Mouse (Mus musculus) hindlimb bud, embryonic 11.5 days (tissue): ENCODE measurements around the gene Gnl2.
A peak's percentile ranks its signal among the peaks of the same experiment; 100 is the strongest.

ENCODE experiments used
- DNase-seq: peaks from one replicate; pipeline ENCODE4 v3.0.0-alpha.2; 2012; ENCODE audit warnings: low read depth, low spot score; ENCODE audit errors: extremely low spot score

Gene Gnl2

GRCm38 (mm10) chr4:124999548-124999947 is 16.8 kb upstream of the Gnl2 start:
- DNase-seq, result no peak

- no peak for DNase-seq
Observed at GRCm38 (mm10) chr4:125002978-125003377, 13.4 kb upstream of the Gnl2 start.

GRCm38 (mm10) chr4:125004886-125005285 is 11.5 kb upstream of the Gnl2 start:
- DNase-seq, result no peak

GRCm38 (mm10) chr4:125007460-125007859 is 8.9 kb upstream of the Gnl2 start:
- no peak for DNase-seq

- DNase-seq, result no peak
Observed at GRCm38 (mm10) chr4:125008220-125008619, 8.2 kb upstream of the Gnl2 start.

- DNase-seq, result no peak
Observed at GRCm38 (mm10) chr4:125008712-125009111, 7.7 kb upstream of the Gnl2 start.

GRCm38 (mm10) chr4:125017431-125017830 is 1.0 kb downstream of the Gnl2 start:
- DNase-seq, result no peak

- no peak for DNase-seq
Observed at GRCm38 (mm10) chr4:125020780-125021538, 4.6 kb downstream of the Gnl2 start.

GRCm38 (mm10) chr4:125029891-125030614 is 13.7 kb downstream of the Gnl2 start:
- DNase-seq, result peak; percentile 93

- DNase-seq, result no peak
Observed at GRCm38 (mm10) chr4:125034341-125034740, 18.0 kb downstream of the Gnl2 start.

GRCm38 (mm10) chr4:125044454-125044853 is 28.1 kb downstream of the Gnl2 start:
- no peak for DNase-seq

GRCm38 (mm10) chr4:125055385-125055784 is 39.0 kb downstream of the Gnl2 start:
- DNase-seq, result no peak

- peak; percentile 12 for DNase-seq
Observed at GRCm38 (mm10) chr4:125056476-125056875, 40.1 kb downstream of the Gnl2 start.

- no peak for DNase-seq
Observed at GRCm38 (mm10) chr4:125057273-125057672, 40.9 kb downstream of the Gnl2 start.

- no peak for DNase-seq
Observed at GRCm38 (mm10) chr4:125058033-125058432, 41.6 kb downstream of the Gnl2 start.

GRCm38 (mm10) chr4:125059025-125059424 is 42.6 kb downstream of the Gnl2 start:
- peak; percentile 8 for DNase-seq

- DNase-seq, result no peak
Observed at GRCm38 (mm10) chr4:125063829-125064228, 47.4 kb downstream of the Gnl2 start.

- peak; percentile 31 for DNase-seq
Observed at GRCm38 (mm10) chr4:125065517-125066307, 49.3 kb downstream of the Gnl2 start, which contains the start of gene Dnali1. Gene Dnali1, minus strand, starts transcription at chr4:125065703.

- DNase-seq, result peak; percentile 63
Observed at GRCm38 (mm10) chr4:125066490-125067370, 50.3 kb downstream of the Gnl2 start, which contains the start of gene Snip1. Gene Snip1, plus strand, starts transcription at chr4:125066672.

GRCm38 (mm10) chr4:125077700-125078099 is 61.3 kb downstream of the Gnl2 start:
- no peak for DNase-seq
